Mouse (Mus musculus): Measurements from ENCODE around the gene Man1b1.

Man1b1 gene

GRCm38 (mm10) chr2:25332286-25333160, at the start of gene Man1b1:
Gene Man1b1, plus strand, starts transcription at chr2:25332338.
- DNase-seq (ENCODE audit: low spot score) = peak; percentile 100

GRCm38 (mm10) chr2:25285551-25285950, 46.6 kb upstream of the Man1b1 start:
- DNase-seq (ENCODE audit: low spot score) = no peak

- DNase-seq (ENCODE audit: low spot score) = no peak
Observed at GRCm38 (mm10) chr2:25286314-25286713, 45.8 kb upstream of the Man1b1 start.

GRCm38 (mm10) chr2:25286837-25287636, 45.1 kb upstream of the Man1b1 start:
- no peak for DNase-seq (ENCODE audit: low spot score)

GRCm38 (mm10) chr2:25287927-25288649, 44.0 kb upstream of the Man1b1 start, which contains the start of gene Tmem210:
Gene Tmem210, plus strand, starts transcription at chr2:25288145.
- DNase-seq (ENCODE audit: low spot score) = no peak

- no peak for DNase-seq (ENCODE audit: low spot score)
Observed at GRCm38 (mm10) chr2:25288734-25289345, 43.3 kb upstream of the Man1b1 start.

- no peak for DNase-seq (ENCODE audit: low spot score)
Observed at GRCm38 (mm10) chr2:25289651-25290050, 42.5 kb upstream of the Man1b1 start, which contains the start of gene Lrrc26. Gene Lrrc26, plus strand, starts transcription at chr2:25289915.

GRCm38 (mm10) chr2:25290101-25290815, 41.9 kb upstream of the Man1b1 start:
- DNase-seq (ENCODE audit: low spot score) = no peak

- DNase-seq (ENCODE audit: low spot score) = no peak
Observed at GRCm38 (mm10) chr2:25290816-25291130, 41.4 kb upstream of the Man1b1 start.

- DNase-seq (ENCODE audit: low spot score) = no peak
Observed at GRCm38 (mm10) chr2:25291184-25292053, 40.7 kb upstream of the Man1b1 start.

- DNase-seq (ENCODE audit: low spot score) = no peak
Observed at GRCm38 (mm10) chr2:25292054-25292544, 40.0 kb upstream of the Man1b1 start.

GRCm38 (mm10) chr2:25292856-25293255, 39.3 kb upstream of the Man1b1 start:
- DNase-seq (ENCODE audit: low spot score) = peak; percentile 77

GRCm38 (mm10) chr2:25293706-25294105, 38.4 kb upstream of the Man1b1 start:
- no peak for DNase-seq (ENCODE audit: low spot score)

- no peak for DNase-seq (ENCODE audit: low spot score)
Observed at GRCm38 (mm10) chr2:25297093-25297492, 35.0 kb upstream of the Man1b1 start.

GRCm38 (mm10) chr2:25298046-25298445, 34.1 kb upstream of the Man1b1 start:
- no peak for DNase-seq (ENCODE audit: low spot score)

- no peak for DNase-seq (ENCODE audit: low spot score)
Observed at GRCm38 (mm10) chr2:25303452-25303851, 28.7 kb upstream of the Man1b1 start.

- no peak for DNase-seq (ENCODE audit: low spot score)
Observed at GRCm38 (mm10) chr2:25303931-25304656, 28.0 kb upstream of the Man1b1 start.

GRCm38 (mm10) chr2:25304657-25305541, 27.2 kb upstream of the Man1b1 start:
- peak; percentile 85 for DNase-seq (ENCODE audit: low spot score)
